Mouse (Mus musculus) megakaryocyte, embryonic 14.5 days (primary cell): Measurements from ENCODE around the gene Rps16. TPM values are rescaled to one million over a fixed set of nuclear protein-coding genes. Genes with fewer than 3 reads are reported as not detected.
A peak's percentile ranks its signal among the peaks of the same experiment; 100 is the strongest.

ENCODE experiments used
- H3K27me3 ChIP-seq: replicated peaks from 2 replicates; pipeline ENCODE3; 2012; ENCODE audit warnings: inconsistent platforms
- H3K36me3 ChIP-seq: replicated peaks from 2 replicates; pipeline ENCODE3; 2012; ENCODE audit warnings: low read length, inconsistent platforms, mixed read lengths
- H3K4me1 ChIP-seq: 2 replicates; pipeline ENCODE4 v1.6.1; 2012; ENCODE audit warnings: inconsistent platforms
- H3K4me3 ChIP-seq: replicated peaks from 2 replicates; pipeline ENCODE3; 2012; ENCODE audit warnings: moderate library complexity, mild to moderate bottlenecking, inconsistent platforms
- H3K9me3 ChIP-seq: 2 replicates; pipeline ENCODE4 v1.6.1; 2012; ENCODE audit warnings: inconsistent platforms
- FLI1 ChIP-seq: IDR thresholded peaks from 2 replicates; pipeline ENCODE4 v1.6.1; 2012; ENCODE audit warnings: low read length, inconsistent platforms, mixed read lengths
- GATA1 ChIP-seq: IDR thresholded peaks from 3 replicates; pipeline ENCODE4 v1.6.1; 2012; ENCODE audit warnings: mixed read lengths, low read length, inconsistent platforms, borderline replicate concordance
- polyA plus RNA-seq: library from polyadenylated mRNA; stranded (reverse); fragments of >175 nt; gene quantifications from 2 replicates; pipeline ENCODE4 v1.2.3, GENCODE M21; 2012; ENCODE audit warnings: low replicate concordance; ENCODE audit not compliant: insufficient read depth

Rps16 gene
- polyA plus RNA-seq, 1 experiment = 2,789 TPM

- H3K36me3 ChIP-seq = peaks cover 24% of the 10 kb centered on the region
- TF ChIP-seq FLI1 (no peak), GATA1 (no peak)
- H3K27me3 ChIP-seq = no peaks in the 10 kb centered on the region
- H3K9me3 ChIP-seq = no peaks in the 10 kb centered on the region
- H3K4me3 ChIP-seq = peak overlapping the region; percentile 96
- peaks cover 76% of the 10 kb centered on the region for H3K4me1 ChIP-seq
These were observed 27.7 kb downstream of the Rps16 start for GRCm38 (mm10) chr7:28378066-28378690.

- no peaks in the 10 kb centered on the region for H3K27me3 ChIP-seq
- no peaks in the 10 kb centered on the region for H3K9me3 ChIP-seq
- H3K4me3 ChIP-seq = peak overlapping the region; percentile 96
- peaks cover 24% of the 10 kb centered on the region for H3K36me3 ChIP-seq
- peaks cover 79% of the 10 kb centered on the region for H3K4me1 ChIP-seq
- TF ChIP-seq FLI1 (0 out of 2 replicates have a peak, but pooled peaks have one; percentile 38), GATA1 (no peak)
These were observed 28.6 kb downstream of the Rps16 start for GRCm38 (mm10) chr7:28378769-28379651.

DNA sequence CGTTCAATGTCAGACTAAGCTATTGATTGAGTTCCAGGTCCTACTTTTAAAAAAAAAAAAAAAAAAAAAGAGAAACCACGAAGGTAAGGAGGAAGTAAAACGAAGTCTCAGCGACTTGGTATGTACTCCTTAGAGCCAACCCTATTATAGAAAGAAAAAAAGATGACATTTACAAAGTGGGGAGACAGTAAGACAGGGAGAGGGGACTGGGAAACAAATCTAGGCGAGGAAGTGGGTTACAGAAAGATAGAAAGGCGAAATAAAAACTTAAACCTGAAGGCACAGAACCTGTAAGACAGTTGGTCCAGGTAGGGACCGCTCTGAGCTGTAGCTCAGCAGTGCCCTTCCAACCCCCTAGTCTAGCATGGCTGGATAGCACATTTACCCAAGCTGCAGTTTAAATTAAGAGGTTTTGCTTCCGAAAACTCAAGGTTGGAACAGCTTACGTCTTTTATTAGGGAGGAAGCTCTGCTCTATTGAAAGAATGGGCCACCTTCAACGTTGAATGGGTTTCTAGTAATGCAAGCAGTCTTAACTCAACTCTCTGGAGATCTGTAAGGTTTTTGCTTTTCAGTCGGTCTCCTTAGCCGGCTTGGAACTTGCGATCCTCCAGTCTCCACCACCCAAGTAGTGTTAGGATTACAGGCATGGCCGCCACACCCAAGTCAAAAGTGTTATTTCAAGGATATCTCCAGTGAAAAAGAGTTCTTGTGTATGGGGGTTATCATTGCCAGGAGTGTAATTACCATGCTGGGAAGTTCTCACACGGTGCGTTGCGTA, 30.0 kb downstream of the Rps16 start, which contains the start of gene Zfp36:
Gene Zfp36 (minus strand): TSS at position 17 of the 780 bp plus-strand sequence.
- no peak for TF ChIP-seq FLI1
- no peak for TF ChIP-seq GATA1
- peaks cover 79% of the 10 kb centered on the region for H3K4me1 ChIP-seq
- peak within 1 kb of the TSS; percentile 96 for H3K4me3 ChIP-seq
- no peaks in the 10 kb centered on the region for H3K27me3 ChIP-seq
- peaks cover 33% of the 10 kb centered on the region for H3K36me3 ChIP-seq
- no peaks in the 10 kb centered on the region for H3K9me3 ChIP-seq

DNA sequence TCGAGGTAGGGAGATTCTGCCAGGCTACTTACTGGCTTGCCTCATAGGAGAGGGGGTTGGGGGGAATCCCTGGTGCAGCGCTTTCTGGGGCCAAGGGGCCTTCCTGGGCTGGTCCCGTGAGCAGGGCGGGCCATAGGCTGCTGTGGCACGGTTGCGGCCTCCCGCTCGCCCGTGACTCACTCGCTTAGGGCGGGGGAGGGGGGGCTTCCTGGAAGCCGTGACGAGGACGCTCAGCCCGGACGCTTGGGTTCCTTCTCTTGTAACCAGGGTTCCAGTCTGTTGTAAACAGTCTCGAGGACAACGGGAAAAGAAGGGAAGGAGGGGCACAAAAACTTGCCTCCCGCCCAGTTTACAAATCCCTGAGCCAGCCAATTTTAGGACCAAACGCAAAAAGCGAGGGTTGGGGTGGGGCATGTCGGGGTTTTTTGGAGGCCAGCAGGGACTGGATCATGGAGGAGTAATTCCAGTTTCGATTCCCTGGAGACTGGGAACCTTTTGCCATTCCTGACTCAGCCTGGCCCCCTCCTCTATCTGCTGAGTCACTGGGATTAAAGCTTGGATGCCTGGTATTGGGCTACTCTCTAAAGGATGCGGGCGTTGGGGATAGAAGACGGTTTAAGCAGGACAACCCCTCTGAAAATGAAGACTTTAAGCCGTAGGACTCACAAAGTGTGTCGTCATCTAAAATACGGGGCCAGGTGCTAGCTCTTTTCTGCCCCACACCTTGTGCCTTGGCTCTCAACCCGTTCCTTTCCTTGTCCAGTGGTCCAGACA, 30.8 kb downstream of the Rps16 start:
- Histone ChIP-seq H3K4me1 (peaks cover 82% of the 10 kb centered on the region), H3K4me3 (peak overlapping the region; percentile 93), H3K36me3 (peaks cover 39% of the 10 kb centered on the region), H3K27me3 (no peaks in the 10 kb centered on the region), H3K9me3 (no peaks in the 10 kb centered on the region)
- no peak for TF ChIP-seq GATA1
- no peak for TF ChIP-seq FLI1

DNA sequence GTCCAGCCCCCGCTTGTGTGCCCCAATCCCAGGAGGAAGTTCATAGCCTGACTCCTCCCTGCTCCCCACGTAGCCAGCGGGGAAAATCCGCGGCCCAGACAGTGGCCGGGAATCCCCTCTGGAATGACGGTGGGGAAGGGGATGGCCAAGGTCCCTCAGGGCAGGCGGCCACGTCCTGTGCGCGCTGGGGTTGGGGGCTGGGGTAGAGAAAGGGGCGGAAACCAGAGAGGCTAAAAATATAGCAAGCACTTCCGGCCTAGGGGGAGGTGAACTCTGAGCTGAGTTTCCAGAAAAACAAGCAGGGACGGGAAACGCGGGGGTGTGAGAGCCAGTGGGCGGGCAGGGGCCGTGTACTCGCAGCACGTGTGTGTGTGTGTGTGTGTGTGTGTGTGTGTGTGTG, 31.5 kb downstream of the Rps16 start:
- H3K27me3 ChIP-seq = no peaks in the 10 kb centered on the region
- H3K9me3 ChIP-seq = no peaks in the 10 kb centered on the region
- H3K4me3 ChIP-seq = peak overlapping the region; percentile 93
- H3K36me3 ChIP-seq = peaks cover 40% of the 10 kb centered on the region
- TF ChIP-seq FLI1 (0 out of 2 replicates have a peak, but pooled peaks have one; percentile 30), GATA1 (no peak)
- H3K4me1 ChIP-seq = peaks cover 84% of the 10 kb centered on the region

GRCm38 (mm10) chr7:28382347-28382951, 32.0 kb downstream of the Rps16 start:
- Histone ChIP-seq H3K4me3 (peak overlapping the region; percentile 93), H3K27me3 (no peaks in the 10 kb centered on the region), H3K36me3 (peaks cover 37% of the 10 kb centered on the region), H3K9me3 (no peaks in the 10 kb centered on the region), H3K4me1 (peaks cover 80% of the 10 kb centered on the region)
- TF ChIP-seq FLI1 (no peak), GATA1 (no peak)

- Histone ChIP-seq H3K9me3 (no peaks in the 10 kb centered on the region), H3K4me3 (peak overlapping the region; percentile 93), H3K4me1 (peaks cover 77% of the 10 kb centered on the region), H3K36me3 (peaks cover 36% of the 10 kb centered on the region), H3K27me3 (no peaks in the 10 kb centered on the region)
- TF ChIP-seq FLI1 (no peak), GATA1 (peak; percentile 89; the same call in 2 of the 3 replicates)
These were observed 32.5 kb downstream of the Rps16 start for GRCm38 (mm10) chr7:28382981-28383396.

- Histone ChIP-seq H3K27me3 (no peaks in the 10 kb centered on the region), H3K9me3 (no peaks in the 10 kb centered on the region), H3K4me1 (peaks cover 81% of the 10 kb centered on the region), H3K4me3 (peak overlapping the region; percentile 93), H3K36me3 (peaks cover 36% of the 10 kb centered on the region)
- TF ChIP-seq FLI1 = no peak
- no peak for TF ChIP-seq GATA1
These were observed 33.2 kb downstream of the Rps16 start for GRCm38 (mm10) chr7:28383606-28384005.

GRCm38 (mm10) chr7:28384162-28384561, 33.7 kb downstream of the Rps16 start:
- H3K4me1 ChIP-seq = peaks cover 81% of the 10 kb centered on the region
- no peaks in the 10 kb centered on the region for H3K9me3 ChIP-seq
- TF ChIP-seq GATA1 = no peak
- no peak for TF ChIP-seq FLI1
- peaks cover 39% of the 10 kb centered on the region for H3K36me3 ChIP-seq
- peak overlapping the region; percentile 93 for H3K4me3 ChIP-seq
- no peaks in the 10 kb centered on the region for H3K27me3 ChIP-seq
